Mouse (Mus musculus): Measurements from ENCODE around the gene Fam214a. TPM values are rescaled to one million over a fixed set of nuclear protein-coding genes. Genes with fewer than 3 reads are reported as not detected.
A peak's percentile ranks its signal among the peaks of the same experiment; 100 is the strongest.

The Fam214a gene
- total RNA-seq, 2 experiments from 2014 or later: 20.3 to 30.3 TPM

DNA sequence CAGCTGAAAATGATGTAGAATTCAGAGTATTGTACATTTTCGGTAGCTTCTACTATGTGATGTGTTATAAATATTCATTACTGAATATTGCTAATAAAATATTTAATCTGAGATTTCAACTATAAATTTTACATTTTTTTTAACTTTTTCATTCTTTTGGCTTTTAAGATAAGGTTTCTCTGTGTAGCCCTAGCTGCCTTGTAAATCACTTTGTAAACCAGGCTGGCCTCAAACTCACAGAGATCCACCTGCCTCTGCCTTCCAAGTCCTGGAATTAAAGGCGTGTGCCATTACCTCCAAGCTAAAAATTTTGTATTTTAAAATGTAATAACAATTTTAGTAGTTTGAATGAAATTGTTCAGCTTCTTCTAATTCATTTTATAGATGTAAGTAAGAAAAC is 63.9 kb downstream of the Fam214a start:
- intact Hi-C loops (cut with DNase I): no loop called here
- DNase-seq: no peak

DNA sequence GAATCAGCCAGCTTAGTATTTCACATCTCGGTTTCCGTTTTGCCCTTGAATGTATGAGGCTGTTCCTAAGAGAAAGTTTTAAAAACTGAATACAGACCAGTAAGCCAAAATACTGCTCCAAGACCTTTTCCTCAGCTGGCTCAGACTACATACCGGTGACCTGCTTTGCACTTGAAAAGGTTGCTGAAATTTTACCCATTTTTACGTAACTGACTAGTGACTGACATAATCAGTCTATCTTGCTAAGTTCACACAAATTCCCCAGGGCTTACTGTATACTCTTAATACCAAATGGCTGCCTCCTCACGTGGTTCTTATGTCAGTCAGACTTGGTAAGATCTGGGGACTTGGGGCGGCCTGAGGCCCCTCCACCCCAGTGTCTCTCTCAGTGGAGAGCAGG is 66.5 kb downstream of the Fam214a start:
- intact Hi-C loops (cut with DNase I): no loop called here

DNA sequence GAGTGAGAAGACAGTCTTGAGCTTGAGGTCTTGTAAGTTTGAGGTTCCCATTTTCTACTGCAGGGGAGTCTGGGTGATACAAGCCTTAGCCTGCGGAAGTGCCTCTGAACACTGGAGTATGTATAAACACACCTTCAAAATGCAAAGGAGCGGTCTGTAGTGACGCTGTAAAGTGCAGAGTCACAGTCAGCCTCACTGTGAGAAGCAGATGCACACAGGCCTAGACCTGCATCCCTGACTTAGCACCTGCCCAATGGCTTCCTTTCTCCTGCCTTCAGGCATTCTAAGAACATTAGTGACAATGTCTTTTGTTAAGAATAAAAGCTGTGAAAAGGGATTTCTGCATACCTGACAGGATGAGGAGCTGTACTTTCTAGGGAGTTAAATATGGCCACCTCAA is 66.9 kb downstream of the Fam214a start:
- intact Hi-C loops (cut with DNase I): no loop called here
- no peak for DNase-seq

More for the DNA sequence above, 66.5 kb downstream of the Fam214a start:
- no peak for DNase-seq

DNA sequence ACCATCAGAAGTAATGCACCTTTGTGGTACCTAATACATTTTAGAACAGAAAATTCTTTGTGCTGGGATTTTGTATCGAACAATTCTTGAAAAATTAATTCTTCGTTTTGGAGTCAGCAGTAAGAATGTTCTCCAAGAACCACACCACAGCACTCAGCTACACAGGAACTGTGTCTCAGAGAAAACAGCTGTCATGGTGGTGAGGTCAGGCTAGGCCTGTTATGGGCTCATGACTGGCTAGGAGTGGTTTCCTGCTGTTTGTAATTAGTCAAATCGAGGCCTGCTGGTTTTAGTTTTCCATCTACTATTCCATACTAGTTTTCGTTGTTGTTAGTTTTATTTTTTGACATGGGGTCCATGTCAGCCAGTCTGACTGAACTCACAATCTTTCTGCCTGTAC is 67.9 kb downstream of the Fam214a start:
- DNase-seq: no peak
- intact Hi-C loops (cut with DNase I): no loop called here

DNA sequence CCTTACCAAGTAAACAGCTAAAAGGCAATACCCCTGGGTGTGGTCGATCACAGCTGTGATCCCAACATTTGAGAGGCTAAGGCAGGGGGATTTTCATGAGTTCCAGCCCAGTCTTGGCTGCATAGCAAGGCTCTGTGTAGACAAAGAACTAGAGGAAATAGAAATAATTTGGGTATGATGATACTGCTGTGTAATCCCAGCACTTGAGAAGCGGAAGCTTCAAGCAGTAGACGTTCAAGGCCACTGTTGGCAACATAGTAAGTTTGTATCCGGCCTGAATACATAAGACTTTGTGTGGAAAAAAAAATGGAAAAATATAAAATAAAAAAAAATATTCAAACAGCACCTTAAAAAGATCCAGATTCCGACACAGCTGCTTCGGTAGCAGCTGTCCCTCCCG is 69.9 kb downstream of the Fam214a start:
- intact Hi-C loops (cut with DNase I): no loop called here
- DNase-seq: no peak

DNA sequence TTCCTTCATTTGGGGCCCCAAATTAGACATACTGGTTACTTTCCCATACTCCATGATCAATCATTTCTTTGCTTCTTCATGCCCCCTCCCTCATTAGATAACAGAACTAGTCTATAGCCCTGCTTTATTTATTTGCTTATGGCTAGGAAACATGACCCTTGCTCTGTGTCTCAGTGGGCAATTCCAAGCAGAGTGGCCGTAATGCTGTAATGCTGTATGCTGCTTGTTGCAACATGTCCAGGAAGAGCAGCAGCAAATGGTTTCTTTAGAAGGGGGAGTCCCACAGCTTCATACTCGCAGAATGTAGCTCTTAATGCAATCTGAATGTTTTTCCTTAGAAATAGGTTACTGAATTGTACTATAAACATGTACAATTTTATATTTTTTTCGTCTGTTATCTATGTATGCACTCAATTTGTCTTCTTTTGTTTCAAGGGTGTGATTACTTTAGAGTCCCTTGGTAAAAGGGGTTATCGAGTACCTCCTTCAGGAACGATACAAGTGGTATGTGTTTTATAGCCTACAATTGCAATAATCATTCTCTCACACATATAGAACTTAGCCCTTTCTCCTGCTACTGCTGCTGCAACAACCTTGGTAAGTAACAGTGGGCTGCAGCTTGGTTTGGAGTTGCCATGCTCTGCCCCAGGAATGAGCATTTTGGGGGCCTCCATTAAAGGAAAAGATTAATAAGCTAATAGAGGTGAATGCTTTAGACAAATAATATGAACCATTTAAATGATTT is 70.6 kb downstream of the Fam214a start:
- no peak for DNase-seq
- intact Hi-C loops (cut with DNase I): no loop called here

DNA sequence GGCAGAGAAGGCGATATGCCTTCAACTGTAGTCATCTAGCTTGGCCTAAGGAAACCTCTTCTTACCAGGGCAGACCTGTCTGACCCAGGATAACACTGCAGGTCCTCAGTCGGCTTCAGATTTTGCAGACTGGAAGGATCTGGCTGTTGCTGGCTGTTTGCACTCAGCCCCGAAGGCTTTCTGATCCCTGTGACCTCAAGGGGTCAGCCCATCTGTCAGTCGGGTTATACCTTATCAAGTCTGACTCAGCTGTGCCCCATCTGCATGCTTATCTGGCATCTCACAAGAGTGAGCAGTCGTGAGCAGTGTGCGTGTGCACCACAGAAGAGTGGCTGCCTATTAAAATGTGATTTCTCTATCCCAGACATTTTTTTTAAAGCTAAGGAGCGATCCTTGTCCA is 71.4 kb downstream of the Fam214a start:
- intact Hi-C loops (cut with DNase I): no loop called here
- no peak for DNase-seq

DNA sequence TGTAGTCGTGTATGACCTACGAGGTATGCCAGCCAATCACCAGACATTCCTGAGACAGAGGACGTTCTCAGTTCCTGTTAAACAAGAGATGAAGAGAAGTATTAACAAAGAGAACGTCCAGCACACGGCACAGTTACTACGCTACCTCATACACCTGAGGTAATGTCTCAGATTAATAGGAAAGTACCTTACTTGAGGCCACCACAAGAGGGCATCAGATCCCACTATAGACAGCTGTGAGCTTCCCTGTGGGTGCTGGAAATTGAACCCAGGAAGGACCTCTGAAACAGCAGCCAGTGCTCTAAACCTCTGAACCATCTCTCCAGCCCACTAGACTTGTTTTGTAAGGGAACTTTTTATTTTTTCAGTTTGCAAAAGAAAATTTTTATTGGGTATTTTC is 73.0 kb downstream of the Fam214a start:
- DNase-seq: no peak
- intact Hi-C loops (cut with DNase I): no loop called here

DNA sequence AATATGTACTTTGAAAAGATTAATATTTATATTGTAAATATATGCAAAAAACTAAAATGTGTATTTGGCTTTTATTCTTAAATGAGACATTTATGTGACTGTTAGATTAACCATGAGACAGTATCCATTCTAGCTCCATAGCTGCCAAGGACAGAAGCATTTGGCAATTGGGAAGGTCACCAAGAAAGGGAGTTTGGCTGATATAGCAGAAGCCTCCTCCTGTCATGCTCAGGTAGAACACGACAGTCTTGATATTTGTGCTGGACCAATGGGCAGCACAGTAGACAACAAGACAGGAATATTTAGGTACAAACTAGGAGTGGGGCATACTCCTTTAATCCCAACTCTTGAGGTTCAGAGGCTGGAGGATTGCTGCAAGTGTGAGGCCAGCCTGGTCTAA is 79.7 kb downstream of the Fam214a start:
- no peak for DNase-seq
- intact Hi-C loops (cut with DNase I): loop anchor here (5.0 kb wide), 1 partner anchor 125 kb away; no protein-coding TSS in a partner anchor

DNA sequence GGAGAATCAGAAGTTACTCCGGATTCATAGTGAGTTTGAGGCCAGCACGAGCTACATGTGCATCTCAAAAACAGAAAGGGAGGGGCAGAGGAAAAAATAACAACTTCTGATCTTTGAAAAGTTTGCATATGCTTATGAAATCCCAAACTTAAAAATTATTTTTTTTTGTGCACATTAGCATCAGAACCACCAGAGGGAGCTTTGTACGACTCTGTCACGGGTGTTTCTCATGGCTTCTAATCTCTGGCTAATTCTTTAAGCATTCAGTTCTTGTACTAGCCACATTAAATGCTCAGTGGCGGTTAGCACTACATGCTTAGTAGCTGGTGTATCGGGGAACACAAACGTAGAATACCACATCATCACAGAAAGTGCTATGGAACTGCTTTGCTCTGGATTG is 80.5 kb downstream of the Fam214a start:
- intact Hi-C loops (cut with DNase I): loop anchor here (5.0 kb wide), 1 partner anchor 126 kb away; no protein-coding TSS in a partner anchor
- no peak for DNase-seq

DNA sequence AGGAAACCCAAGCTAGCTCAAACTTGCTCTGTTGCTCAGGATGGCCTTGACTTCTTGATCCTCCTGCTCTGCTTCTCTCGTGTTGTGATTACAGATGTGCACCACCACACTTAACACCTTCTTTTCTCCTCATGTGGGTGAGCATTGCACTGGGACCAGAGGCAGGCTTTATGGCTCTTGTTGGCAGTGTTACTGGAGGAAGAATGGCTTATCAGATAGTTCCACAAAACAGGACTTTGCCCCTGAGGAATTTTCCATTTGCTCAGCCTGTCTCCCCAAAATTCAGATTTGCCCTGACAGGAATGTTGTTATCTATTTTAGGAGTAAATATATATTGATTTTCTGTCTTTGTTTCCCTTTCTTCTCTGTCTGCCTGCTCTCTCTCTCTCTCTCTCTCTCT is 82.0 kb downstream of the Fam214a start:
- DNase-seq: no peak
- intact Hi-C loops (cut with DNase I): loop anchor here (5.0 kb wide), 1 partner anchor 127 kb away; no protein-coding TSS in a partner anchor

DNA sequence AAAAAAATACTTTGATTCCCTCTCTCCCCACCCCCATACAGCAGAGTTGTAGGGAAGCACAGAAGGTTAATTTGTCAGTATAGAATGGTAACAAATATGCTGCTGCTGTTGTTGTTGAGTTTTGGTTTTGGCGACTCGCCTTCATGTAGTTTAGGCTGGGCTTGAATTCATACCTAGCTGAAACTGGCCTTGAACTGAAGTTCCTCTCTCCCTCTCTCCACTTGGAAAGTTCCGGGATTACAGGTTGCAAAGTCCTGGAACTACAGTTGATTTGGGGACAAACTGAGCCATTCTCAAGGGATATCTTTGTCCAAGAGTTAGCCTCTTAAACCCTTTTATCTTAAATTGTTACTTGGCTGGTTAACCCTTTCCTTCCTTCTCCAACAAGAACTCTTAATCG is 83.3 kb downstream of the Fam214a start:
- no peak for DNase-seq
- intact Hi-C loops (cut with DNase I): no loop called here

DNA sequence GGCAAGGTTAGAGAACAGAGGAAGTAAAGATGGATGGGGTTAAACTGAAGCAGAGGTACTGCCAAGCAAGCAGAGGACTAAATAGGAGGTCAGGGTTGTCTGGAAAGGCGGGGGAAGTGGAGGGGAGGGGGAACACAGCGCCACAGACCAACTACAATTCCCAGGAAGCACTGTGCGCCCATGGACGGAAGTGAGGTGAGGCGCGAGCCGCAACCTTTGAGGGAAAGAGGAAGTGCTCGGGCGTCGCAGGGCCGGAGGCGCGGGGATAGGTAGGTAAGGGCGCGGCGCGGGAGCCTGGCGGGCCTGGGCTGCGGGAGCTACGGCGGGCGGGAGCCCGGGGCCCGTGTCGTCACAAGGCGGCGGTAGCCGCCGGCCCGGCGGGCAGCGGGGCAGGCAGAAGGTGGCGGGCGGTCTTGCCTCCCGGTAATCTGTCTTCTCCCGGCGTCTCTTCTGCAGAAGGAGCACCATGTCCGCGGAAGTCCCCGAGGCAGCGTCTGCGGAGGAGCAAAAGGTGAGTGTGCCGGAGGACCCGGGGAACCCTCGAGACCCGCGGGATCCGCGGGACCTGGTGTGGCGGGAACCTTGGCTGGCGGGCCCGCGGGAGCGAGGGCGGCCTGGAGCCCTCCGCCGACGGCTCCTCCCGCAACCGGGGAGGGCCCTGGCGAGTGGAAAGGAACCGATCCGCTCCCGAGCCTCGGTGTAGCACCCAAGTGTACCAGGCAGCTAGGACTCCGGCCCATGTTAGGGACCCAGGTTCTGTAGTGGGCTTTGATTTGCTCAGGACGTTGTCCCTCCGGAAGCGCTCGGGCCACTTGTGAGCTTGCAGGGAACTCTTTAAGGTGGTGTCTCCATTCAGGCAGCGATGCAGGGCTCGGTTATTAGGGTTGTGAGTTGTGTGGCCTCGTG is 85.0 kb downstream of the Fam214a start, which contains the start of gene Arpp19:
TSS of gene Arpp19 (plus strand) at position 164 of the 906 bp plus-strand sequence.
- peak; percentile 69 to 71 for DNase-seq

DNA sequence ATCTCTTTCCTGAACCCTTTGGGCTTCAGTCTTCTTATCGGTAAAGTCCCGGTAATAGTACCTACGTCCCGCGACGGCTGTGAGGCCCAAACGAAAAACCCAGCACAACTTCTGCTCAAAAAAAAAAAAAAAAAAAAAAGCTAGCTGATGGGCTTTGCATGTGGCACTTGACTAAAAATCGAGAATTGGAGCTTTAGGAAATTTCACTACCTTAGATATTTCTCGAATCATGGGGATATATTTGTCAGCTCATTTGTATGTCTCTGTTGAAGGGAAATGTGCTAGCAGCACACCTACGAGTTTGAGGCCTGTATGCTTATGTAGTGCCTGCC is 85.6 kb downstream of the Fam214a start:
- DNase-seq: no peak
- intact Hi-C loops (cut with DNase I): no loop called here

More for the DNA sequence above, 85.0 kb downstream of the Fam214a start, which contains the start of gene Arpp19:
- intact Hi-C loops (cut with DNase I): no loop called here

DNA sequence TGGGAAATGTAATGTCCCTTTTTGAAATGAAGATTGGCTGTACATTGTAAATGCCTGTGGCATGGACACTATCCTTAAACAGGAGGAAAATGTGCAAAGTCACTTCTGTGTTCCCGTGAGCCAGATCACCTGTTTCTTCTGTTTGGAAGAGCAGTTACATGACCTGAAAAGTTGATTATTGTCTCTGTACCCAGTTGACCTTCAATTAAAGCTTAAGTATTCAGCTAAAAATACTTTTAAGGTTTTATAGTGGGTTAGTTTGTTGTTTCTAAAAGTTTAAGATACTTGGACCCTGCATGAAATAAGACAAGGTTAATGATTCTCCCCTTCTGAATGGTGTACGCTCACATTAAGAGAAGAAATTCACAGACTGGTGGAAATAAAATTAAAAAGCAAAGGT is 87.9 kb downstream of the Fam214a start:
- no peak for DNase-seq
- intact Hi-C loops (cut with DNase I): no loop called here

DNA sequence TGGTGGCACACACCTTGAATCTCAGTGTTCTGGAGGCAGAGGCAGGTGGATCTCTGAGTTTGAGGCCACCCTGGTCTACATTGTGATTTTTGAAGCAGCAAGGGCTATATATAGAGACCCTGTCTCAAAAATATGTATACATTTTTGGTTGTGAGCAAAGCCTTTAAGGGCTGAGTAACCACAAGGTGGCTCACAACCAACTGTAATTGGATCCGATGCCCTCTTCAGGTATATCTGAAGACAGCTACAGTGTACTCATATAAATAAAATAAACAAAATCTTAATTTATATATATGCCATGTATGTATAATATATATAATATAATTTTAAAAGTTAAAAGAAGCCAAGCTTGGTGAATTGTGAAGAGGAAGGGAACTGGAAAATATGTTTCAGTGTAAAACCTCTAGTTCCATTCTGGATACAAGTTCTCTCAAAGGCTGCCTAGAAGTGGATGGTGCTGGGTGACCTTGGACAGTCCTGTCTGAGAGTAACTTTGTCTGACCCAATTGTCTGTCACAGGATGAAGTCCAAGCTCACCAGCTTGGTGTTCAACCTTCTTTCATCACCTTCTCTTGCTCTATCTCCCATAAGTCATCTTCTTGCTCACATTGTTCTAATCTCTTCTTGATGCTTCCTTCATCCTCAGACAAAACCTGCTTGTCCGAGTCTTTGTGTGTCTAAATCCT is 89.3 kb downstream of the Fam214a start:
- intact Hi-C loops (cut with DNase I): no loop called here
- DNase-seq: no peak

DNA sequence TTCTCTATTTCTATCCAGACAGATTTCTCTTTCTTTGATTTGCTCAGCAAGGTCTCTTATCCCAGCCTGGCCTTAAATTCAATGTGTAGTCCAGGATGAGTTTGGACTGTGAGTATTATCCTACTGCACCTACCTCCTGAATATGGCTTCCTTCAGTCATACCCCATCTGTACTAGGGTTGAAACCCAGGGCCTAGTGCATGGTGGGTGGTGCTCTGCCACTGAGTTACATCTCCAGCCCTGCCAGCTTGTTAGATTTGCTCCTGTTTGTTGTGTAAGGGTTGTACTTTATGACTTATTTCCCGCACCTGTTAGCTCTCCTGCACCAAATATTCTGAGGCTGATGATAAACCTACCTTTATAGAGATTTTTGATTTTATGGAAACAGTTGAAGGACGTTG is 90.5 kb downstream of the Fam214a start:
- intact Hi-C loops (cut with DNase I): no loop called here
- no peak for DNase-seq

DNA sequence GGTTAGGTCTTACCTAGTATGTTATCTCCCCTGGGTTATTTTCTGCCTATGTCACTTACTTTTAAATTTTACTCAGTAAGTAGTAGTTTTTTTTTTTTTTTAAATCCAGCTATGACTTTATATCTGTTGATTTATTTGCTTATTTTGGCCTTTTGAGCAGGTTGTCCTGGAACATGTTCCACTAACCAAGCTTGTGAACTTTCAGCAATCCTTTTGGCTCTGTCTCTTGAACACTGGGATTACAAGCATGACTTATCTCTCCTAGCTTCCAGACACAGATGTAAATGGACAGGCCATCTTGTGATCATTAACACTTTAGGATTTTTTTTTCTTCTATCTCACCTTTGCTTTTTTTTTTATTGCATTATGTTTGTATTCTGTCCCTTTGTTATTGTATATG is 94.4 kb downstream of the Fam214a start:
- DNase-seq: no peak
- intact Hi-C loops (cut with DNase I): loop anchor here (5.0 kb wide), 1 partner anchor 245 kb away; no protein-coding TSS in a partner anchor

DNA sequence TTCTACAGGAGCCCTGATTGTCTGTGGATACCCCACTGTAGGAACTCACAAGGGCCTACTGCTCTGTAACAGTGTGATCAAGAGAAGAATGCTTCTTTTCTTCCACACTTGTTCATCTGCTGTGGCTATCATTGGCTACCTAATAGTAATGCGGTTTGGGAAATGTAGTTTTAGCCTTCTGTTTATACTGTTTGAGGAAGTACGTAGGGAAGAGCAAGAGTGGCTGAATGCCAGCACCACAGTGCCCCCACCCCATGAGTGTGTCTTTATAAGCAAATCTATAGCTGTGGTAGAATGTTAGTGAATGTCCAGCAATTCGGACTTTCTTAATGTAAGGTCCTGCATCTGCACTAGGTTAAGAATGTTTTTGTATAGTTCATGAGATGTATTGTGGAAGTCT is 96.4 kb downstream of the Fam214a start:
- intact Hi-C loops (cut with DNase I): loop anchor here (5.0 kb wide), 1 partner anchor 243 kb away; no protein-coding TSS in a partner anchor
- DNase-seq: no peak

DNA sequence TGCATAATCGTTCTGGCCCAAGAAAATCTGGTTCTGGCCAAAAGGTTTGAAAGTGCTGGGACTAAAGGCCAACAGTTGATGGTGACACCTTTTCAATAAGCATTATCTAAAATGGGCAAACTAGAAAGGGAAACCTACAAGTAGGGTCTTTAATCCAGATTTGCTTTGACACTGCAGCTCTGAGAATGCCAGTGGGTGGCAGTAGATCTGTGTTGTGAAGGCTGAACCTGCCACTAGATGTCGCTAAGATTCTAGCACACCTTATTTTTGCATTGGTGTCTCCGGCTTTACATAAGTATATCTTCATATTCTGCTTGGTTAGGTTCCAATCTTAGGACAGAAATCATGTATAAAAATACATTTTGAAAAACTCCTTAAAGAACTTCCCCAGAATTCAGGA is 97.3 kb downstream of the Fam214a start:
- intact Hi-C loops (cut with DNase I): no loop called here
- peak in 1 of 2 experiments; percentile 51 for DNase-seq

DNA sequence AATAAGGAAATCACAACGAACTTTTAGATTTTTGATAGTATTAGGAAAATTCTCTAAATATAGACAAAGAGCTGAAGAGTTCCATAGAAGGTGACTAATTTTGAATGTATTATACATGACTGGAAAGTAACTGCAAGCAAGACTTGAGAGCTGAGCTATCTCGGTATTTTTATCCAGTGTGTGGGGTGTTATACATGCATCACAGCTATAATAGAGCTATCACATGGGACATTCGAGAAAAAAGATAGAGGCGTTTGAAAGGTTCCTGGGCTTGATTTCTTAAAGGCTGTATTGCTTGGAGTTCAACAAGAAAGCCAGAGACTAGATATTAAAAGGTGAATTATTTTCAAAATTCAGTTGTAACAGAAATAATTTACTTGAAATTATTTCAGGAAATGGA is 99.2 kb downstream of the Fam214a start:
- no peak for DNase-seq
- intact Hi-C loops (cut with DNase I): no loop called here

Data from gastrocnemius, postnatal 36 days (tissue).